Mouse (Mus musculus) hindlimb bud, embryonic 11.5 days (tissue): Measurements from ENCODE around the gene Hist1h2bn.
"Not testable (repeated sequence)": the region's sequence is repeated elsewhere in the genome, so short reads cannot be mapped to it uniquely, and the experiment has no call there.

Source experiments
- DNase-seq: peaks from one replicate; pipeline ENCODE4 v3.0.0-alpha.2; 2012; ENCODE audit warnings: low read depth, low spot score; ENCODE audit errors: extremely low spot score

Gene Hist1h2bn

GRCm38 (mm10) chr13:21753524-21754285 is at the start of gene Hist1h2bn, which contains the start of gene Hist1h2ak:
Gene Hist1h2bn, plus strand, starts transcription at chr13:21754123.
Gene Hist1h2ak, minus strand, starts transcription at chr13:21753827.
- peak; percentile 96 for DNase-seq

- DNase-seq: no peak
These were observed 47.3 kb upstream of the Hist1h2bn start for GRCm38 (mm10) chr13:21706669-21707068.

- peak; percentile 73 for DNase-seq
These were observed 43.8 kb upstream of the Hist1h2bn start for GRCm38 (mm10) chr13:21710031-21710711.

- peak; percentile 73 for DNase-seq
These were observed 43.0 kb upstream of the Hist1h2bn start for GRCm38 (mm10) chr13:21710821-21711525.

- no peak for DNase-seq
These were observed 42.2 kb upstream of the Hist1h2bn start for GRCm38 (mm10) chr13:21711698-21712097.

- DNase-seq: peak; percentile 73
These were observed 39.2 kb upstream of the Hist1h2bn start for GRCm38 (mm10) chr13:21714725-21715124.

- no peak for DNase-seq
These were observed 38.6 kb upstream of the Hist1h2bn start for GRCm38 (mm10) chr13:21715131-21715863.

GRCm38 (mm10) chr13:21715864-21716539 is 37.9 kb upstream of the Hist1h2bn start, which contains the start of the genes Hist1h2bl and Hist1h2ai:
Gene Hist1h2bl, minus strand, starts transcription at chr13:21716143.
Gene Hist1h2ai, plus strand, starts transcription at chr13:21716422.
- peak; percentile 98 for DNase-seq

- peak; percentile 95 for DNase-seq
These were observed 37.2 kb upstream of the Hist1h2bn start for GRCm38 (mm10) chr13:21716540-21717391.

- DNase-seq: not testable (repeated sequence)
These were observed 36.2 kb upstream of the Hist1h2bn start, which contains the start of gene Hist1h3h for GRCm38 (mm10) chr13:21717397-21718357. Gene Hist1h3h, plus strand, starts transcription at chr13:21717659.

- DNase-seq: peak; percentile 75
These were observed 35.4 kb upstream of the Hist1h2bn start for GRCm38 (mm10) chr13:21718381-21719080.

- DNase-seq: not testable (repeated sequence)
These were observed 32.7 kb upstream of the Hist1h2bn start for GRCm38 (mm10) chr13:21721107-21721756.

GRCm38 (mm10) chr13:21721757-21722372 is 32.1 kb upstream of the Hist1h2bn start, which contains the start of gene Hist1h2bm:
Gene Hist1h2bm, plus strand, starts transcription at chr13:21722044.
- peak; percentile 98 for DNase-seq

GRCm38 (mm10) chr13:21722373-21722925 is 31.5 kb upstream of the Hist1h2bn start:
- DNase-seq: peak; percentile 69

GRCm38 (mm10) chr13:21722993-21723836 is 30.7 kb upstream of the Hist1h2bn start:
- DNase-seq: no peak
